In the genomic region with DNA sequence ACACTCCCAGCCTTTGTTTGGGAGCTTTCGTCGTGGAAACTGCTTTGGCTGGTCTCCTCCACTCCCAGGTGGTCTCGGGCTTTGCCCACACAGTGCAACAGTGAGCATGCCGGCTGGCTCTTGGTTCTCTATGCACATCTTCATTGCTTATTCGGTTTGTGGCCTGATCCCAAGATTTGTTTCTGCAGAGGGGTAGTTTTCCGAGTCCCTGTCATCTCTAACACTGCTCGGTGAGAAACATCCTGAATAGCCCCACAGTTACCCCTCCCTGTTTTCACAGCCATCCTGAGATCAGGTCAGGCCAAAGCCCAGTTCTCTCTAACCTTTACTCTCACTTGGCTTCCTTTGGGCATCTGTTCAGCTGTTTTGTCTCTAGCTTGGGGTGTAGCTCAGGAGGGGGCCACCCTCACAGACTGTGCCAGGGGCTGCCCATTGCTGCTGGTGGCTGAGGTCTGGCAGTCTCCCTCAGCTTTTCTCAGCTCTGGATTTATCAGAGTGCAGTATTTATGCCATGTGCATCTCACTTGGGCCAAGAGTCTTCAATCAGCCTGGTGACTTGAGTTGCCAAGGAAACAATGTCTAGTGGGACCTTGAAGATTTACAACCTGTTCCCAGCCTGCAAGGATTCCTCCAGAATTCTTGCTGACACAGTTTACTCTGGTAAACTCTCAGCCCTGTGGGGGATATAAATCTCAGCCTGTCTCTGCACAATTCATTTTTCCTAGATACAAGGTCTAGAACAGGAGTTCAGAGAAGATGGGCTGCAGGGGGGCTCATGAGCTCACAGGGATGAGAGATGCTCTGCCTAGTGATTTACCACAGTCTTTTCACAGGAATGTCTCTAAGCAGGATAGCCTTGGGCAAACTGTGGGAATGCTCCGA, we compare ENCODE assay signal across 9 mouse cellular contexts.
DNase-seq lines count a peak whose midpoint lies in the region; ATAC-seq lines count a peak whose summit lies in the region.
"Had no signal": no experiment of that assay in that cellular context is flagged by ENCODE, and none has a peak within 500 bp of the region (broad histone marks: within the 10 kb centered on the region; RNA-seq: fewer than 3 reads in every experiment).

No protein-coding gene starts in this region.

- intact Hi-C loops in heart, postnatal 14 days (cut with DNase I), result loop anchor here (5.0 kb wide), 1 partner anchor 68 kb away; no protein-coding TSS in a partner anchor

- H3K9me3 ChIP-seq in forebrain, embryonic 10.5 days, result no peaks in the 10 kb centered on the region
- H3K9me3 ChIP-seq in forebrain, embryonic 11.5 days (ENCODE audit: control insufficient read depth, low read length), result no peaks in the 10 kb centered on the region
- H3K9me3 ChIP-seq in forebrain, embryonic 12.5 days, result no peaks in the 10 kb centered on the region
- H3K9me3 ChIP-seq in neural tube, embryonic 13.5 days, result no peaks in the 10 kb centered on the region
- H3K9me3 ChIP-seq: embryonic facial prominence, embryonic 12.5 days had no signal

- H3K27ac ChIP-seq in forebrain, embryonic 10.5 days, result peak overlapping the region; percentile 48; the same call in 1 of the 2 replicates
- H3K27ac ChIP-seq in forebrain, embryonic 11.5 days (ENCODE audit: low read depth, low read length), result no peak overlapping the region
- no peak overlapping the region for H3K27ac ChIP-seq in forebrain, embryonic 12.5 days
- H3K27ac ChIP-seq in neural tube, embryonic 13.5 days (replicated peaks), result peak overlapping the region; percentile 85
- H3K27ac ChIP-seq: embryonic facial prominence, embryonic 12.5 days had no signal

- H3K9ac ChIP-seq in forebrain, embryonic 11.5 days (ENCODE audit: low read length), result no peak overlapping the region
- no peak overlapping the region for H3K9ac ChIP-seq in forebrain, embryonic 12.5 days
- H3K9ac ChIP-seq in neural tube, embryonic 13.5 days, result peak overlapping the region; percentile 22; the same call in 1 of the 2 replicates
- H3K9ac ChIP-seq: embryonic facial prominence, embryonic 12.5 days had no signal

- H3K27me3 ChIP-seq in forebrain, embryonic 10.5 days (ENCODE audit: poor library complexity, severe bottlenecking), result no peaks in the 10 kb centered on the region
- H3K27me3 ChIP-seq in forebrain, embryonic 11.5 days (ENCODE audit: control insufficient read depth, insufficient read depth, low read length), result no peaks in the 10 kb centered on the region
- no peaks in the 10 kb centered on the region for H3K27me3 ChIP-seq in forebrain, embryonic 12.5 days
- peaks cover 4% of the 10 kb centered on the region for H3K27me3 ChIP-seq in neural tube, embryonic 13.5 days

- no peak overlapping the region for H3K4me2 ChIP-seq in forebrain, embryonic 11.5 days (ENCODE audit: low read depth, low read length, severe bottlenecking)
- no peak overlapping the region for H3K4me2 ChIP-seq in forebrain, embryonic 12.5 days
- H3K4me2 ChIP-seq in neural tube, embryonic 13.5 days, result peak overlapping the region; percentile 11; the same call in 1 of the 2 replicates
- H3K4me2 ChIP-seq: embryonic facial prominence, embryonic 12.5 days had no signal

- DNase-seq in forebrain, embryonic 10.5 days (ENCODE audit: extremely low spot score, low spot score), result no peak
- no peak for DNase-seq in forebrain, embryonic 11.5 days (ENCODE audit: low spot score)
- DNase-seq in MN1 (ENCODE audit: low spot score), result peak; percentile 51
- peak; percentile 64 for DNase-seq in kidney, postnatal 14 days
- DNase-seq in urinary bladder, postnatal 14 days (ENCODE audit: low spot score), result no peak
- DNase-seq in heart, postnatal 14 days, result no peak

- 54% methylated on average over 8 of the region's 8 CpGs for WGBS in forebrain, embryonic 10.5 days
- WGBS in forebrain, embryonic 11.5 days, result 48% methylated on average over 8 of the region's 8 CpGs
- 46% methylated on average over 8 of the region's 8 CpGs for WGBS in forebrain, embryonic 12.5 days
- 7% methylated on average over 8 of the region's 8 CpGs for WGBS in neural tube, embryonic 13.5 days

- peaks cover 26% of the 10 kb centered on the region for H3K4me1 ChIP-seq in forebrain, embryonic 10.5 days
- peaks cover 10% of the 10 kb centered on the region; the same call in 1 of the 2 replicates for H3K4me1 ChIP-seq in forebrain, embryonic 11.5 days (replicated peaks; ENCODE audit: control insufficient read depth, insufficient read depth, low read length)
- H3K4me1 ChIP-seq in forebrain, embryonic 12.5 days, result peaks cover 22% of the 10 kb centered on the region
- H3K4me1 ChIP-seq in neural tube, embryonic 13.5 days (replicated peaks), result peaks cover 52% of the 10 kb centered on the region

- H3K4me3 ChIP-seq in forebrain, embryonic 10.5 days, result no peak overlapping the region
- H3K4me3 ChIP-seq in forebrain, embryonic 11.5 days (ENCODE audit: low read depth, low read length), result no peak overlapping the region
- H3K4me3 ChIP-seq in forebrain, embryonic 12.5 days (replicated peaks), result no peak overlapping the region
- H3K4me3 ChIP-seq in neural tube, embryonic 13.5 days, result no peak overlapping the region
- H3K4me3 ChIP-seq: embryonic facial prominence, embryonic 12.5 days had no signal

- ATAC-seq in forebrain, embryonic 11.5 days (replicated peaks; ENCODE audit: low FRiP score), result no peak
- ATAC-seq in forebrain, embryonic 12.5 days (ENCODE audit: low FRiP score), result 0 out of 2 replicates have a peak, but pooled peaks have one; percentile 28
- peak; percentile 92 for ATAC-seq in neural tube, embryonic 13.5 days (ENCODE audit: low read depth)

- H3K36me3 ChIP-seq in forebrain, embryonic 10.5 days (replicated peaks), result no peaks in the 10 kb centered on the region
- H3K36me3 ChIP-seq in forebrain, embryonic 11.5 days (ENCODE audit: control insufficient read depth, insufficient read depth, low read length), result no peaks in the 10 kb centered on the region
- no peaks in the 10 kb centered on the region for H3K36me3 ChIP-seq in forebrain, embryonic 12.5 days (replicated peaks)
- H3K36me3 ChIP-seq in neural tube, embryonic 13.5 days, result no peaks in the 10 kb centered on the region
- H3K36me3 ChIP-seq: embryonic facial prominence, embryonic 12.5 days had no signal

Comparison
In these comparisons a context has a peak if more than half of its experiments do, and no peak if none do; other contexts are left out.
1. H3K27ac ChIP-seq: peak in forebrain, embryonic 10.5 days (single experiment) and neural tube, embryonic 13.5 days (single experiment); none in forebrain, embryonic 11.5 days (single experiment) and forebrain, embryonic 12.5 days (single experiment).
2. DNase-seq: peak in MN1 (single experiment) and kidney, postnatal 14 days (single experiment); none in forebrain, embryonic 10.5 days (single experiment), forebrain, embryonic 11.5 days (single experiment), urinary bladder, postnatal 14 days (single experiment) and heart, postnatal 14 days (0 of 2).